Mouse (Mus musculus) E14TG2a.4 (cell line): ENCODE measurements at regions not wholly inside any gene's neighbourhood (a gene's known extent, or its start where the extent isn't known, plus 50 kb on each side); places are given as distances from the start of the nearest gene placed in this dataset.

Experiments used
- CTCF ChIP-seq: conservative IDR thresholded peaks from 2 replicates; pipeline ENCODE4 v1.5.1; 2014; ENCODE audit warnings: low read length
- NANOG ChIP-seq: IDR thresholded peaks from 2 replicates; pipeline ENCODE4 v1.6.1; 2014; ENCODE audit warnings: borderline replicate concordance, low read length, mixed read lengths
- POU5F1 ChIP-seq: IDR thresholded peaks from 2 replicates; pipeline ENCODE4 v1.6.1; 2014; ENCODE audit warnings: low read length, borderline replicate concordance

- TF ChIP-seq CTCF (no peak), POU5F1 (no peak), NANOG (no peak)
These were observed 113.1 kb upstream of the Haao start for GRCm38 (mm10) chr17:83960821-83961220.
